Mouse (Mus musculus) monocyte, adult 2 months (primary cell): ENCODE results near the gene Chuk.
A peak's percentile ranks its signal among the peaks of the same experiment; 100 is the strongest.
"Not testable (repeated sequence)": the region's sequence is repeated elsewhere in the genome, so short reads cannot be mapped to it uniquely, and the experiment has no call there.

ENCODE experiments used
- DNase-seq, 2 experiments: peaks; one replicate each; pipeline ENCODE4 v3.0.0; 2022; ENCODE audit warnings: low spot score in 2 of 2, low read depth in 1 of 2

Chuk gene

GRCm38 (mm10) chr19:44106831-44107660 lies at the start of gene Chuk:
TSS of gene Chuk (minus strand) at chr19:44107480.
- DNase-seq: peak; percentile 83 to 92

DNA sequence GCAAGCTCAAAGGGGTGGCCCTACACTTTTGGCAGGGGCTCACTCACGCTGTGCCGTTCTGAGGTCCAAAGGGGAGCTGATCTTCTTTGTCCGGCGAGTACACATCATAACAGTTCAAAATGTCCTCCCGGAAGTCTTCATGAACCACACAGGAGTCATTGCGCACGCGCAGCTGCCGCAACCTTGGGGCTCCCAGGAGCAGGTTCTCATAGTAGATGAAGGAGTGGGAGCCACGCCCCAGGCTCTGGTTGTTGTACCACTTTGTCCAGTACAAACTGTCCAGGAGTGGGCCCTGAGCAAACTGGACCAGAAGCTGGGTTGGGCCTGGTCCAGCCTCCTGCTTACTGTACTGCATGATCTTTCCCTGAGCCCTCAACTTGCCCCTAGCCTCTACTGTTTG lies 49.7 kb upstream of the Chuk start:
- no peak for DNase-seq

DNA sequence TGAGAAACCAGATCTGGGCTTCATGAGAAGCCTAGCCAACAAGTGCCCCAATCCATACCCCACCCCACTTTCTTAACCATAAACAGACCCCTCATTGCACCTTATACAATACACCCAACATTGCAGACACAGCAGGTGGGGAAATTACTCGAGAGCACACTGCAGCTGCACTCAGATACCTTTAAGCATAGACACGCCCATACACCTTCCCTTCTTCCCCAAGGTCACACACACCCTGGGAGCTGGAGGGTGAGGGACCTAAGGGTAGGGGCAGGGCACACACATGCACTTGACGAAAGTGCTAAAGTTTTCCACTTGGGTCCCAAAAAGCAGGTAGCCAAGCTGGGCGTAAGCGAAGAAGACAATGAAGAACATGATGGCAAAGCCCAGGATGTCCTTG lies 46.5 kb upstream of the Chuk start:
- DNase-seq: no peak

GRCm38 (mm10) chr19:44148991-44149390 lies 41.7 kb upstream of the Chuk start:
- no peak for DNase-seq

GRCm38 (mm10) chr19:44148345-44148744 lies 41.1 kb upstream of the Chuk start:
- DNase-seq: no peak

GRCm38 (mm10) chr19:44146951-44147350 lies 39.7 kb upstream of the Chuk start:
- DNase-seq: no peak

GRCm38 (mm10) chr19:44146568-44146879 lies 39.2 kb upstream of the Chuk start:
- no peak for DNase-seq

DNA sequence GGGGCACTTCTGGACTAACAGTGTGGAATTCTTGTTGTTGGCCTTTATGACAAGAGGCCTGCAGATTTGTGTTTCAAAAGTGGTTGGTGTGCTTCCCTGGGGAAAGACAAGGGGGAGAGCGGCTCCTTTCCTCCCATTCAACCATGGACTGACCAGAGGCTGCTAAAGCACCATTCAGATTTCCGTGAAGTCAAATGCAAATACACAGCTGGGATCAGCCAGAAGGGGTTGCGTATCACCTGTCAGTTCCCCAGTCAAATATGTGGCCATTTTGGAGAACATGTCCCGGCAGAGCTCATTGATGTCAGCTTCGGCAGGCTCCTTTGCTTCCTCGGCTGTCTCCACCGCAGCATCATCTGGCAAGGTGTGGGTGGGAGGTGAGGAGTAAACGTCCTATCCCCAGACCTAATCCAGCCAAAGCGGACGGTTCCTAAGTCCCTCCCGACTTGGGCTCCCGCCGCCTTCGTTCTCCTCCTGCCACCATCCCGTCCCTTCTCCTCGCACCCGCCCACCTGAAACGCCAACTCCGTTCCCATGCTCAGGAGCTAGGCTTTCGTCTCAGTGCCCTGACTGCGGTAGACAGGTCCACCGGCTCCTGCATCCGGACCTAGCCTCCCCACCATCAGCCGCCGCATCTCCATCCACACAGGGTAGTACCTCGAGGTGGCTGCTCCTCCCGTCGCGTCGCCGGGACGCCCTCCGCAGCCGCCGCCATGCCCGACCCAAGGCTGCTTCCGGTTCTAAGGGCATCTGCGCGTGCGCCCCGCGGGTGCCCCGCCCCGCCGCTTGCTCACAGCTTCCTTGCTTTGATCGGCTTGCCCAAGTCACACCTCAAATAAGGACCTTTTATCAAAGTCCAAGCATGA lies 38.7 kb upstream of the Chuk start, which contains the start of gene Bloc1s2:
Bloc1s2 (minus strand) TSS at position 745 of the 866 bp plus-strand sequence.
- peak; percentile 73 to 84 for DNase-seq

DNA sequence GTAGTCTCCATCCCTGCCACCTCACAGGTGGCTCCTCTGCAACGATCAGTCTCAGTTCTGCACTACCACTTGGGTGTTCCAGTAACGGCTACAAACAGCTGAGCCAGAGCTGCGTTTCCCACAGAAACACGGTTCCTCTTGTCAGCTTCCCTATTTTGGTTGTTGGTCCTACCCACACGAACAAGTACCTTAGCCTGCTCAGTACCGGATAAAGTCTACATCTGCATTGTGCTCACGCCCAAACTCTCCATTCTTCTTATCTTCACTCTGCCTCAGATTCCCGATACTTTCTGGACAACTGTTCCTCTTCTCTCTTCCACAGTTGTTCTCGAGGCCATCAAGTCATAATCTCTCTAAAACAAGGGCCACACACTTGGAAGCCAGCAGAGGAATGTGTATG lies 37.1 kb upstream of the Chuk start:
- DNase-seq: peak; percentile 16 to 44

DNA sequence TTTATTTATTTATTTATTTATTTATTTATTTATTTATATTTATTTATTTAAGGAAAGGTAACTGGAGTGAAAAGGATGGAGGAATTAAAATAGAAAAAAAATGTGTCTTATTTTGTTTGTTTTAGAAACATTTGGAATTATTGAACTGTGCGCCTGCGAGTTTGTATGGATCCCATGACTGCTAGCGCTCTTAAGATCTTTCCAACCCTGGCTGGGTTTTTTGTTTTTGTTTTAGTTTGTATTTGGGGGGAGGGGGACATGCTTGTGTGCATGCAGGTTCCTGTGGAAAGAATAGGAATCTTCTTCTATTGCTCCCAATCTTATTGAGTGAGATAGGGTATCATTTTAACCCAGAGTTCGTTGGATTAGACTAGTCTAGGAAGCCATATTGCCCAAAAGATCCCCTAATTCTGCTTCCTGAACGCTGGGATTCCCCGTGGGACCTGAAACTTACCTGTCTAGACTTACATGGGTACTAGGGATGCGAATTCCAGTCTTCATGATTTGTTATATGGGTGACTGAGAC lies 28.7 kb upstream of the Chuk start:
- no peak for DNase-seq

DNA sequence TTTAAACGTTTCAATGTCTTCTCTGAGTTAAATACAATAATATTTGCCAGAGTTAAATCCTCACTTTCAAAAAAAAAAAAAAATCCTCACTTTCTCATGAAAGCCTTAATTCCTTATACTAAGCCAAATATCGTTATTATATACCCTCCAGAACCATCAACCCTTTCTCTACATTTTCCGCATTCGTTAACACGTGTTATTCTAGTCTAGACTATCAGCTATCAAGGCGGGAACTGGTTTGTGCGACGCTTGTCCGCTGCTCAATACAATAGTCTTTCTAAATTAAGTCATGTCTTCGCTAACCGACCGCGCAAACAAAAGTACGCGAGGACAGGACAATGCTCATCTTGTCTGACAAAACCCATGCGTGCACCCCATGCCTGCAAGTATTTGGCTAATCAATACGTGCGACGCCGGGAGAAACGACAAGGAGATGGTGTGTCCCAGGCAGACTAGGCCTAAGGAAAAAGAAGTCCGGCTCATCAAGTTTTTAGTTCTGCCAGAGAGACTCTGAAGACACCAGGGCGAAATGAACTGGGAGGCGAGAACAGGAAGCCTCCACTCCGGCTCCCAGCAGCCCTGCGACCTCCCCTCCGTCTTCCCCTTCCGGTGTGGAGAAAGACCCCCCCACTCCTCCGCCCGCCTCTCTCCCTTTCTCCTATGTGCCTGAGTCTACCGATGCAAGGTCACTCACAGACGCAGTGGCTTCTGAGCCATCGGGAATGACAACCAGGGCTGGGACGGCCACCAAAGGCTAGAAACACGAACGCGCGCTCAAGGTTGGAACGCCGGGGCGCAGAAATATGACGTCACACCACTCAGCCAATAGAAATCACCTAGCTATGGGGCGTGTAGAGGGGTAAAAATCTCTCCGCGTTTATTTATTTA lies 28.0 kb upstream of the Chuk start, which contains the start of gene Cwf19l1:
Cwf19l1 (minus strand) TSS at position 805 of the 888 bp plus-strand sequence.
- peak; percentile 55 to 74 for DNase-seq

DNA sequence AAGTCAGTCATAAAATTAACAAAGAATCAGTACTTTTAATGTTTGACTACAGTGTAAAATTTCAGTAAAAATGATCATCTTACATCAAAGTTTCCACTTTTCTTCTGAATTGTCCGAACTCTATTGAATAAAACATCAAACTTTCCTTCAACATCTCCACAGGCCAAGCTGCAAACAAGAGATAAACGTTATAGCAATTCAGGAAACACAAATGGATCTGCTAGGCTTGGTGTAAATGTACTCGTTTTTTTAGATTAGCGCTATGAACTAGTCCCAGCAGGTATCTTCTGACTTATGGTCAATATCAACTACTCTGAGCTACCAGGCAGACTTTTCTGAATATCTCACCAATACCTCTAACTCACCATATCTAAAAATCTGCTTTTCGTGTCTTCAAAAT lies 25.6 kb upstream of the Chuk start:
- DNase-seq: no peak

DNA sequence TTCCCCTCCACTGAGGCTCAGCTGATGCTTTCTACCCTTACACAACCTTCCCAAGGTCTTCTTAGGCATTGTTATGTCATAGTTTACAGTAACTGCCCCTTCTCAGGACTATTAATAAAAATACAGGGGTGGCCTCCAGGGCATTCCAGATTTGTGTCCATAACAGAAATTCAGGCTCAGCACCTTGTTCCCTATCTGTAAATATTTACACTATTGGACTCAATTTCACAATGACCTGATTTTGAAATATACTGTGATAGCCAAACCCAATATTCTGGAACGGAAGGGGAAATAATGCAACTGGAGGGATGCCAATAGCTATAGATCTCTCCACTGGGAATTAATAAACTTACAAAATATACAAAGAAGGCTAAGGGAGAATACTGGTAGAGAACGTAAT lies 21.3 kb upstream of the Chuk start:
- no peak for DNase-seq

- no peak for DNase-seq
Observed at GRCm38 (mm10) chr19:44127729-44128497, 20.6 kb upstream of the Chuk start.

DNA sequence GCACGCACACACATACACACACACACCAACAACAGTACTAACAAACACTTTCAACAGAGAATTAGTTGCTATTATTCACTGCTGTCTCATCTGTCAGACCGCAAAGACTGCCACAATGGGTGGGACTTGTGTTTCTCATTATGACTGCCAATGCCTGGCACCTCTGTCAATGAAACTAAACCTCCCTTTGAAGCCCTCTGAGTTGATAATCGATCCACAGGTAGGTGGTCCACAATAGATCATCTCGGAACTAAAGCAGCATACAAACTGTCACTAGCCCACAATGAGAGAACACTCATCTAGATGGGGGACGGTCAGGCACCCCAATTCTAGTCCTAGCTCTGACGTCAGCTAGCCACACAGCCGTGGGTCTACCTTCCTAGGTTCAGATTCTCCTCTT lies 13.9 kb upstream of the Chuk start:
- no peak for DNase-seq

DNA sequence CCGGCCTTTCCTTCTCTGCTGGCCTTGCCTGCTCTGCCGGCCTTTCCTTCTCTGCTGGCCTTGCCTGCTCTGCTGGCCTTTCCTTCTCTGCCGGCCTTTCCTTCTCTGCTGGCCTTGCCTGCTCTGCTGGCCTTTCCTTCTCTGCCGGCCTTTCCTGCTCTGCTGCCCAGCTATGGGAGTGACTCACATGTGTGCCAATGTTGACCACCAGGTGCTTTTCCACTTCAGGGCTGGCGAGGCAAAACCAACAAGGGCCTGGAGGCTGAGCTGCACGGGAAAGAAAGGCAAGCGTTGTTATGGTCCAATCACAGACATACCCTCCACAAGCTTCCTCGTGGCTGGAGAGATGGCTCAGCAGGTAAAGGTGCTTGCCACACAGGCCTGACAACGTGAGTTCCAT lies 13.4 kb upstream of the Chuk start:
- DNase-seq: not testable (repeated sequence)

GRCm38 (mm10) chr19:44117793-44118192 lies 10.5 kb upstream of the Chuk start:
- DNase-seq: no peak

GRCm38 (mm10) chr19:44111706-44112105 lies 4.4 kb upstream of the Chuk start:
- DNase-seq: no peak

GRCm38 (mm10) chr19:44110356-44110755 lies 3.1 kb upstream of the Chuk start:
- no peak for DNase-seq

GRCm38 (mm10) chr19:44108996-44109395 lies 1.7 kb upstream of the Chuk start:
- DNase-seq: no peak
